ENCODE assay signal across 22 mouse cellular contexts in the genomic region with DNA sequence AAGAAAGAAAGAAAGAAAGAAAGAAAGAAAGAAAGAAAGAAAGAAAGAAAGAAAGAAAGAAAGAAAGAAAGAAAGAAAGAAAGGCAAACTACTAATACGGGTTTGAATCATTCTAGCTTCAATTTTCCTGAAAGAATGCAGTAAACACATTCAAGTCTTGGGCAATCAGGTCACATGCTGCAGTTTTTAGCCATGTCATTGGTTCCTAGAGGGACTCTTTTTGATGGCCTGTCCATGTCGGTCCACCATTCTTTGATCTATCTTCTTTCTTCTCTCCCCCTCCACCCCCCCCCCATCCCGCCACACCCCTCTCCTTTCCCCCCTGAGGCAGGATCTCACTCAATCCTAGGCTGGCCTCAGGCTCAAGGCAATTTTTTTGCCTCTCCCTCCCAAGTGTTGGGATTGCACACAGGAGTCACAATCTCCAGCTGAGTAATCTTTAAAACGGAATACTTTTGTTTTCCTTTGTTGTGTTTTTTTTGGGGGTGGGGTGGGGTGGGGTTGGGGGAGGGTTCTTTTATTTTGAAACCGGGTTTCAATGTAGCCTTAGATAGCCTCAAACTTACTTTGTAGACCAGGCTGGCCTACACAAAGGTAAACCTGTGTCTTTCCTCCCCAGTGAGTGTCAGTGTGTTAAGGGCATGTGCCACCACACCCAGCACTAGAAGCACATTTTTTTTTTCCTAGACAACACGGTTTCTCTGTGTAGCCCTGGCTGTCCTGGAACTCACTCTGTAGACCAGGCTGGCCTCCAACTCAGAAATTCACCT. TPM values are rescaled to one million over a fixed set of nuclear protein-coding genes. Genes with fewer than 3 reads are reported as not detected.
DNase-seq lines count a peak whose midpoint lies in the region; ATAC-seq and TF ChIP-seq lines count a peak whose summit lies in the region.
"Had no signal": no experiment of that assay in that cellular context is flagged by ENCODE, and none has a peak within 500 bp of the region (broad histone marks: within the 10 kb centered on the region; RNA-seq: fewer than 3 reads in every experiment).

No protein-coding gene starts in this region.

- TF ChIP-seq CTCF in liver, adult 2 months (IDR thresholded peaks at IDR 0.05; ENCODE audit: low read depth, low read length), result no peak
- no peak for TF ChIP-seq CTCF in ES-Bruce4 (IDR thresholded peaks at IDR 0.05; ENCODE audit: low read depth, low read length)

- no peak overlapping the region for H3K4me3 ChIP-seq in liver, adult 2 months (ENCODE audit: insufficient read depth, low read depth, low read length)
- no peak overlapping the region for H3K4me3 ChIP-seq in liver, embryonic 12.5 days
- no peak overlapping the region for H3K4me3 ChIP-seq in ES-Bruce4 (ENCODE audit: low read depth, low read length)
- H3K4me3 ChIP-seq: forebrain, embryonic 10.5 days; forebrain, embryonic 13.5 days; gastrocnemius, adult 2 months; hindbrain, embryonic 12.5 days had no signal

- DNase-seq in liver, adult 2 months (ENCODE audit: extremely low read depth, low read depth, low spot score), result peak; percentile 30
- peak; percentile 33 for DNase-seq in 416B (ENCODE audit: low read depth)
- peak; percentile 63 for DNase-seq in R1 (ENCODE audit: low read depth, low spot score)
- no peak for DNase-seq in right cerebral cortex, adult 18-20 months
- DNase-seq in ovary, adult 18-20 months (ENCODE audit: low spot score), result no peak
- no peak for DNase-seq in thymus, postnatal 4 days
- DNase-seq: adrenal gland, postnatal 10 days; adrenal gland, postnatal 36 days; cerebellum, adult 18-20 months; cerebellum, adult 9-10 months; cerebellum, postnatal 14 days; gastrocnemius, adult 2 months; gastrocnemius, postnatal 14 days; heart, adult 11 months had no signal

- 0 out of 2 replicates have a peak, but pooled peaks have one; percentile 30 for TF ChIP-seq EP300 in ES-Bruce4 (IDR thresholded peaks at IDR 0.05; ENCODE audit: insufficient read depth, low read depth, low read length)

- 62% methylated on average over 6 of the region's 6 CpGs for WGBS in liver, adult 2 months
- 61% methylated on average over 6 of the region's 6 CpGs for WGBS in liver, embryonic 12.5 days (ENCODE audit: insufficient replicate concordance)

- no peaks in the 10 kb centered on the region for H3K9me3 ChIP-seq in liver, embryonic 12.5 days (replicated peaks)
- H3K9me3 ChIP-seq in ES-Bruce4 (replicated peaks; ENCODE audit: control insufficient read depth, insufficient read depth, low read length, poor library complexity, severe bottlenecking), result no peaks in the 10 kb centered on the region
- H3K9me3 ChIP-seq: forebrain, embryonic 10.5 days; forebrain, embryonic 13.5 days; hindbrain, embryonic 12.5 days had no signal

- no peaks in the 10 kb centered on the region for H3K27me3 ChIP-seq in liver, adult 2 months (ENCODE audit: control insufficient read depth, insufficient read depth, low read length)
- no peaks in the 10 kb centered on the region for H3K27me3 ChIP-seq in liver, embryonic 12.5 days (replicated peaks)
- no peaks in the 10 kb centered on the region for H3K27me3 ChIP-seq in ES-Bruce4 (ENCODE audit: control insufficient read depth, insufficient read depth, low read length, poor library complexity, severe bottlenecking)
- H3K27me3 ChIP-seq: forebrain, embryonic 13.5 days; hindbrain, embryonic 12.5 days had no signal

- H3K36me3 ChIP-seq in liver, adult 2 months (ENCODE audit: control insufficient read depth, insufficient read depth, low read length), result no peaks in the 10 kb centered on the region
- no peaks in the 10 kb centered on the region for H3K36me3 ChIP-seq in liver, embryonic 12.5 days
- H3K36me3 ChIP-seq in ES-Bruce4 (ENCODE audit: control insufficient read depth, insufficient read depth, low read length, poor library complexity, severe bottlenecking), result no peaks in the 10 kb centered on the region
- H3K36me3 ChIP-seq: forebrain, embryonic 10.5 days; hindbrain, embryonic 12.5 days had no signal

- H3K27ac ChIP-seq in liver, adult 2 months (replicated peaks; ENCODE audit: insufficient read depth, low read depth, low read length), result no peak overlapping the region
- H3K27ac ChIP-seq in liver, embryonic 12.5 days, result no peak overlapping the region
- H3K27ac ChIP-seq in ES-Bruce4 (ENCODE audit: insufficient read depth, low read length), result peak overlapping the region; percentile 85
- H3K27ac ChIP-seq: forebrain, embryonic 10.5 days; forebrain, embryonic 13.5 days; gastrocnemius, adult 2 months; hindbrain, embryonic 12.5 days had no signal

- no peaks in the 10 kb centered on the region for H3K4me1 ChIP-seq in liver, adult 2 months (ENCODE audit: control insufficient read depth, insufficient read depth, low read length)
- H3K4me1 ChIP-seq in liver, embryonic 12.5 days, result no peaks in the 10 kb centered on the region; the same call in 1 of the 2 replicates
- peaks cover 5% of the 10 kb centered on the region for H3K4me1 ChIP-seq in ES-Bruce4 (ENCODE audit: control insufficient read depth, insufficient read depth, low read length)
- H3K4me1 ChIP-seq: forebrain, embryonic 13.5 days; hindbrain, embryonic 12.5 days had no signal

- no peak overlapping the region for H3K4me2 ChIP-seq in liver, embryonic 12.5 days
- H3K4me2 ChIP-seq: forebrain, embryonic 13.5 days; heart, embryonic 11.5 days; hindbrain, embryonic 12.5 days had no signal

- no peaks in the 10 kb centered on the region for H3K79me2 ChIP-seq in liver, adult 2 months (ENCODE audit: control insufficient read depth, insufficient read depth, low read length)

- no peak overlapping the region for H3K9ac ChIP-seq in liver, adult 2 months (ENCODE audit: low read depth, low read length)
- H3K9ac ChIP-seq in liver, embryonic 12.5 days, result no peak overlapping the region
- 0 out of 2 replicates have a peak overlapping the region, but pooled peaks have one; percentile 4 for H3K9ac ChIP-seq in ES-Bruce4 (ENCODE audit: low read depth, poor library complexity, severe bottlenecking)
- H3K9ac ChIP-seq: forebrain, embryonic 13.5 days; hindbrain, embryonic 12.5 days had no signal

- ATAC-seq in liver, embryonic 12.5 days, result no peak
- ATAC-seq: forebrain, embryonic 13.5 days; forebrain, embryonic 16.5 days; hindbrain, embryonic 16.5 days had no signal

- no peak for TF ChIP-seq POLR2A in liver, adult 2 months (IDR thresholded peaks at IDR 0.05; ENCODE audit: extremely low read depth, insufficient read depth, low read length)
- no peak for TF ChIP-seq POLR2A in ES-Bruce4 (IDR thresholded peaks at IDR 0.05; ENCODE audit: insufficient read depth, low read length)

RNA-seq across cellular contexts. Expression of a gene that starts 8.7 kb away (rescaled TPM):
- 1,567 and 2,371 TPM in 2 replicates for total RNA-seq in liver, adult 2 months (2014; rRNA removed)
- 1,896 and 1,951 TPM in 2 replicates for polyA plus RNA-seq in liver, adult 2 months (2012; rRNA removed)
- 2,428 and 2,723 TPM in 2 replicates for polyA plus RNA-seq in liver, embryonic 12.5 days (2016; fragmentation: Nextera tagmentation; extraction: Ambion mirVana)
- 3,442 and 3,618 TPM in 2 replicates for polyA plus RNA-seq in ES-Bruce4 (2011; ENCODE audit: insufficient read depth, insufficient read length, low read depth, missing spikeins)

Comparison
In these comparisons a context has a peak if more than half of its experiments do, and no peak if none do; other contexts are left out.
1. DNase-seq: peak in liver, adult 2 months (single experiment), 416B (single experiment) and R1 (single experiment); none in right cerebral cortex, adult 18-20 months (single experiment), ovary, adult 18-20 months (single experiment) and thymus, postnatal 4 days (single experiment).